Mouse (Mus musculus) CD4-positive, CD25-positive, alpha-beta regulatory T cell, adult 4 months (primary cell): ENCODE data around the gene Zglp1. TPM values are rescaled to one million over a fixed set of nuclear protein-coding genes. Genes with fewer than 3 reads are reported as not detected.
"Not testable (repeated sequence)": the region's sequence is repeated elsewhere in the genome, so short reads cannot be mapped to it uniquely, and the experiment has no call there.

ENCODE experiments used
- ATAC-seq: one replicate; pipeline ENCODE4 v1.8.0; 2017
- polyA plus RNA-seq, 2 experiments: library from polyadenylated mRNA; unstranded; fragments of 100-300 nt; shearing (Covaris generic); gene quantifications; one replicate each; pipeline ENCODE4 v1.2.1; 2017

Gene Zglp1
- polyA plus RNA-seq, 2 experiments from 2014 or later: 1.4 TPM; not detected in 1

DNA sequence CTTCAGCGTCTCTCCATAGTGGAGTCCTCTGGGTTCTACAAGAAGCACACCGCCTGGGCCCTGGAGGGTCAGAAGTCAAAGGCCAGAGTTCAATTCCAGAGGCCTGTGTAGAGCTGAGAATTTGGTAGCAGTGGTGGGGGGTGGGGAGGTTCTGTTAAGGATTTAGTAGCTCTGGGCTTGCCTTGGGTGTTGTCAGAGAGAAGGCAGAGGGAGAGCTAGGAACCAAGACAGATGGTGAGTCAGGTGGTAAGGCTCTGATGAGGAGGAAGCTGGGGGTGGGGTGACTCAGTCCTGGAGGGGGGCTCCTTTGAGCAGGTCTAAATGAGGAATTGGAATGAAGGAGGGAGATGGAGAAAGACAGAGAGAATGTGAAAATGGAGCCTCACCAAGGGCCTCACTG, 4.0 kb downstream of the Zglp1 start:
- ATAC-seq: no peak

DNA sequence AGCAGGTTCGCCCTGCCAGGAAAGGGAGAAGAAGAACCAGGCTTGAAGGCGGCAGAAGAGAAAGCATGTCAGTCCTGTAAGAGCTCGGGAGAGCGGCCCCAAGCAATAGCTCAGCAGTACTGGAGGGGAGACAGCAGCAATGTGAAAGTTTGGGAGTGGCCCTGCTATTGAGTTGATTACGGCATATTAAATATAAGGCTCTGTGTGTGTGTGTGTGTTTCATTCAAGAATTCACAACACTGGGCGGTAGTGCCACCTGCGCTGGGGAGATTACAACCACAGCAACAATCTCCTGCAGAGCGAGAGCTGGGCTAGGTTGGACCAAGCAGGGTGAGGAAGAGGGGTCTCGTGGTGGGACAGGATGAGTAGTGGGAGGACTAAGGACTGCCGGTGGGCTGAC, 15.3 kb downstream of the Zglp1 start:
- no peak for ATAC-seq

GRCm38 (mm10) chr9:21045235-21045634, 21.7 kb downstream of the Zglp1 start:
- ATAC-seq: no peak

- not testable (repeated sequence) for ATAC-seq
Measured at GRCm38 (mm10) chr9:21044785-21045184, 22.1 kb downstream of the Zglp1 start.

DNA sequence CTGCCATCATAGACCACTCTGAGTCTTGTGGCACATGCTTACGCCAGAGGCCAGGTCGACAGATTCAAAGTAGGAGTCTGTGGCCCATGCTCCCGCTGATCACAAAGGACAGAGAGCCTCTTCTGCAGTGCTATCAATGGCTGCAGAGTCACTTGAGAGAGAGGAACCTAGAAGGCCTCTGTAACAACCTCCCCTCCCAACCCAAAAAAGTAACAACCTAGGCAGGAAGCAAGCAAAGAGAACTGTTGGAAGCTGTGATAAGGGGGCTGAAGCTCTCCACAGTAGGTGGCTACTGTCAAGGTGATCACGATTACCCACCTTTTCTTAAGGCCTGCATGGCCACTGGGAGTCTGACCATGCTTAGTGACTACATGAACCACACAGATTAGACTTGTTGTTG, 23.3 kb downstream of the Zglp1 start:
- no peak for ATAC-seq

DNA sequence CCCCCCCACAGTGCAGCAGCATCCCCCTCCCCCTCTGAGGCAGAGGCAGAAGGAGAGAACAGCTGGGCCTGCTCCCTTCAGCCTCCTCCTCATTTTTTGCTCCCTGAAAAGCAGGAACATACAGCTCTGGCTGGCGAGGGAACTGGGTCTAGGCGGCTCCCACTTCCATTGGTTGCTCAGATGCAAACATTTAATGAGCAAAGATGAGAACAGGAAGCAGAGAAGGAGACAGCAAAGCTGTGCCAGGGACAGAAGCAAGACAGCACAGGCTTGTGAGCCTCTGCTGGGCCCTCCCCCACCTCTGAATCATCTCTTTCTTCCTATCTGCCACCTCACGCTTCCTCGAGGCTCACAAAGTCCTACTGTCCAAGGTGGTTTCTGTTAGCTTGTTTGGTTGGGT, 25.6 kb downstream of the Zglp1 start:
- no peak for ATAC-seq

- ATAC-seq: no peak
Measured at GRCm38 (mm10) chr9:21039779-21040178, 27.1 kb downstream of the Zglp1 start.

GRCm38 (mm10) chr9:21037481-21037891, 29.4 kb downstream of the Zglp1 start:
- ATAC-seq: no peak

DNA sequence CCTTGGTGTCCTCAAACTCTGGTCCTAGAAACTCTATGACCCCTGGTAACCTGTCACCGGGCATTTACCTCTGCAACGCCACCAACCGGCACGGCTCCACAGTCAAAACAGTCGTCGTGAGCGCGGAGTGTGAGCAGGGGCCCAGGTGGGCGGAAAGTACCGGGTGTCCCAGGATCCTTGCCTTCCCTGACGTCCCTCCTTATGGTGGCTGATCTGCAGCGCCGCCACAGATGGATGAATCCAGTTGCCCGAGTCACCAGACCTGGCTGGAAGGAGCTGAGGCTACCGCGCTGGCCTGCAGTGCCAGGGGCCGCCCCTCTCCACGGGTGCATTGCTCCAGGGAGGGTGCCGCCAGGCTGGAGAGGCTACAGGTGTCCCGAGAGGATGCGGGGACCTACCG, 30.2 kb downstream of the Zglp1 start:
- no peak for ATAC-seq

GRCm38 (mm10) chr9:21036161-21036560, 30.7 kb downstream of the Zglp1 start:
- no peak for ATAC-seq

- no peak for ATAC-seq
Measured at GRCm38 (mm10) chr9:21035586-21035985, 31.3 kb downstream of the Zglp1 start.

DNA sequence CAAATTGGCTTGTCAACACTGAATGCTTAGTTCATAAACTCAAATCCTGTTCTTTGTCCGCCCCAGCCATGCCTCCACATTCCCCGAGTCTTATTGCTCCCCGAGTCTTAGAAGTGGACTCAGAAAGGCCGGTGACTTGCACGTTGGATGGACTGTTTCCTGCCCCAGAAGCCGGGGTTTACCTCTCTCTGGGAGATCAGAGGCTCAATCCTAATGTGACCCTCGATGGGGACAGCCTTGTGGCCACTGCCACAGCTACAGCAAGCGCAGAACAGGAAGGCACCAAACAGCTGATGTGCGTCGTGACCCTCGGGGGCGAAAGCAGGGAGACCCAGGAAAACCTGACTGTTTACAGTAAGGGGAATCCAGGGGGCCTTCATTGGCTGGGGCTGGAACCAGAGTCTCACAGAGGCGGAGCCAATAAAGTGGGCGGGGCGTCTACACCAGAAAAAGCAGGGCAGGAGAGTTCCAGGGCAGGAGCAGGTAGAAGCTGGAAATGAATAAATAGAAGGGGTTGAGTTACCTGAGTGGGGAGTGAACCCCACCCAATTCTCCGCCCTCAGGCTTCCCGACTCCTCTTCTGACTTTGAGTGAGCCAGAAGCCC, 32.3 kb downstream of the Zglp1 start:
- no peak for ATAC-seq

- ATAC-seq: peak; percentile 41
Measured at GRCm38 (mm10) chr9:21033136-21033535, 33.8 kb downstream of the Zglp1 start.

DNA sequence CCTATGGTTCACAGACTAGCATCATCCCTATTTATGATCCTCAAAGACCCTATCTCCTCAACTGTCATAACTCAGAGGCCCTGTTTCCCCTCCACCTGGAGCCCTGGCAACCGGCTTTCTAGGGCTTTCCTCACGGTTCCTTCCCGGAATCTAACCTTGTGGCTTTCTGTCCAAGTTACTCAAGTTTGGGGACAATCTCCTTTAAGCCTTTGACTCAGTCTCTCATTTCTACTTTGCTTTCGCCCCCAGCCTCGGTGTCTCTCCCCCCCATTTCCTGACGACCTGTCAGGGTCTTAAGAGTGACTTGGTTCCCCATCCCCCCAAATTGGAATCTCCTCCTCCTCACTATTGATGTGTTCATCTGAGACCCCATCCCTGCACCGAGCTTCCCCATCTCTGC, 34.4 kb downstream of the Zglp1 start:
- ATAC-seq: no peak

DNA sequence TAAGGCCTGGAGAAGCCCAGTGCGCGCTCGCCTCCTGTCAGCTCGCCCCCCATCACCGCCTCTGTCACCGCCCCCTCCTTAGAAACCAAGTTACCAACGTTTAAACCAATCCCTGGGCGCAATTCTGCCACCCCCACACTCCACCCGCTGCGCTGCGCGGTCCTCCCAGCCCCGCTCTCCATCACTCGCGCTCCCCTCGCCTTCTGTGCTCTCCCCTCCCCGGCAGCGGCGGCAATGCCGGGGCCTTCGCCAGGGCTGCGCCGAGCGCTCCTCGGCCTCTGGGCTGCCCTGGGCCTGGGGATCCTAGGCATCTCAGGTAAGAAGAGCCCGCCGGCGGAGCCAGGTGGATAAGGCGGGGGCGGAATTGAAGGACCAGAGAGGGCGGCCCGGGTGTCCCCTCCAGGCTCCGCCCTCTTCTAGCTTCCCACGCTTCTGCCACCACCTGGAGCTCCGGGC, 35.0 kb downstream of the Zglp1 start, which contains the start of gene Icam5:
TSS of gene Icam5 (plus strand) at position 178 of the 456 bp plus-strand sequence.
- no peak for ATAC-seq

DNA sequence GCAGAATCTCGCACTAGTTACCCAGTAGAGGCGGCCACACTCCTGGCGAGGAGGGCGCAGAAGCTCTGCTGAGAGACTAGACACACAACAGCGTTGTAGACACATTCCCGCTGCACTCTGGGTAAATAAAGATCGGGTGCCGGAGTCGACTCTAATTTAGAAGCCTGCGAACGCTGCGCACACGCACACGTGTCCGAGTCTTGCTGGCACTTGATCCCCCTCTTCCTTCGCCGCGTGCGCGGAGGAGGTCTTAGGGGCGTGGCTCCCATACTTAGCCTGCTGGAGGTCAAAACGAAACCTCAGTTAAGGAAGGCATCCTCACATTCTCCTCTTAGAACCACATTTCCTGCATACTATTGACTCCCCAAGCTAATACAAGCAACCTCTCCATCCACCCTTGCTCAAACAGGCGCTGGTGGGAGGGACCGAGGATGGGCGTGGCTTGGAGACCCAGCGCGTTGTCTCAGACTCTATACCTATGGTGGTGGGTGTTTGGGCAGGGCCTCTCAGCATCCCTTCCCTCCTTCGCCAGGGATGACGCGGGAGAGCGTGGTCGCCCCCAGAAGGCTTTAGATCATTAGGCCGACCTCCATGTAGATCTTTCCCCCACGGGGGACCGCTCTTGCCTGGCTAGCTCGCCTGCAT, 35.5 kb downstream of the Zglp1 start:
- peak; percentile 28 for ATAC-seq

GRCm38 (mm10) chr9:21030781-21031250, 36.1 kb downstream of the Zglp1 start:
- ATAC-seq: peak; percentile 74

GRCm38 (mm10) chr9:21030055-21030600, 36.8 kb downstream of the Zglp1 start:
- ATAC-seq: no peak

DNA sequence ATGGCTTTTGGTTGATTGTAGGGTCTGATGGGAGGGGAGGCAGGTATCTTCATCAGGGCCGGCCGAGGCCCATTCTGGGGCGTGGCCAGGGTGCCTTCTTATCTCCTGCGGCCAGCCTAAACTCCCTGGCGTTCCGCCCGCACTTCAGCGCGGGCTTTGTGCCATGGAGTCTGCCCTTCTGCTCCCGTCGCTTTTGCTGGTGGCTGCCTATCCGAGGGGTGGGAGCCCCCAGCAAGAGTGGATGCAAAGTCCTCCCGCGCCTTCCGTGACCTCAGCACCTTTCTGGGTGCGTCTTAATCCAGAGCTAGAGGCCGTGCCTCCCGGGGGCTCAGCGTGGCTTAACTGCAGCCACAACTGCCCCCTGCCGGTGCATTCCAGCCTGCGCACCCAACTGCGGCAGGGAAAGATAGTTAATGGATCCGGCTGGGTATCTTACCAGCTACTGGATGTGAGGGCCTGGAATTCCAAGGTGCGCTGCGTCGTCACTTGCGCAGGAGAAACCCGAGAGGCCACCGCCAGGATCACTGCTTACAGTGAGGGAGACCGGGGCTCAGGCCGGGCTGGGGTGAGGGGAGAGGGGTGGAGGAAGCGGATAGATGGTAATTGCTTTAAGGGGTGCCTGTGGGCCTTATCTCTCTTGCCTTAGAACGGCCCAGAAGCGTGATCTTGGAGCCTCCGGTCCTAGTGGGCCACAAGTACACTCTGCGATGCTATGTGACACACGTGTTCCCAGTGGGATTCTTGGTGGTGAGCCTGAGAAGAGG, 37.4 kb downstream of the Zglp1 start, which contains the start of gene Icam4:
TSS of gene Icam4 (plus strand) at position 83 of the 764 bp plus-strand sequence.
- ATAC-seq: no peak

- no peak for ATAC-seq
Measured at GRCm38 (mm10) chr9:21028560-21029110, 38.3 kb downstream of the Zglp1 start.

DNA sequence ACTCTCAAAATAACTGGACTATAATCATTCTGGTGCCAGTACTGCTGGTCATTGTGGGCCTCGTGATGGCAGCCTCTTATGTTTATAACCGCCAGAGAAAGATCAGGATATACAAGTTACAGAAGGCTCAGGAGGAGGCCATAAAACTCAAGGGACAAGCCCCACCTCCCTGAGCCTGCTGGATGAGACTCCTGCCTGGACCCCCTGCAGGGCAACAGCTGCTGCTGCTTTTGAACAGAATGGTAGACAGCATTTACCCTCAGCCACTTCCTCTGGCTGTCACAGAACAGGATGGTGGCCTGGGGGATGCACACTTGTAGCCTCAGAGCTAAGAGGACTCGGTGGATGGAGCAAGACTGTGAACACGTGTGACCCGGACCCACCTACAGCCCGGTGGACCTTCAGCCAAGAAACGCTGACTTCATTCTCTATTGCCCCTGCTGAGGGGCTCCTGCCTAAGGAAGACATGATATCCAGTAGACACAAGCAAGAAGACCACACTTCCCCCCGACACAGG, 39.1 kb downstream of the Zglp1 start:
- ATAC-seq: no peak

- no peak for ATAC-seq
Measured at GRCm38 (mm10) chr9:21026849-21027248, 40.0 kb downstream of the Zglp1 start.
